Mouse (Mus musculus) gastrocnemius, adult 8-10 months (tissue): ENCODE results near the gene Six2. TPM values are rescaled to one million over a fixed set of nuclear protein-coding genes. Genes with fewer than 3 reads are reported as not detected.

Experiments used
- DNase-seq, 2 experiments: peaks; one replicate each; pipeline ENCODE4 v3.0.0; 2022; ENCODE audit warnings: low spot score in 2 of 2
- total RNA-seq, 4 experiments: library from RNA; stranded (reverse); gene quantifications; 2 replicates each; pipeline ENCODE4 v1.2.4; 2022

The Six2 gene
- total RNA-seq, 4 experiments from 2014 or later = 24.2 to 32.0 (median 27.8) TPM

DNA sequence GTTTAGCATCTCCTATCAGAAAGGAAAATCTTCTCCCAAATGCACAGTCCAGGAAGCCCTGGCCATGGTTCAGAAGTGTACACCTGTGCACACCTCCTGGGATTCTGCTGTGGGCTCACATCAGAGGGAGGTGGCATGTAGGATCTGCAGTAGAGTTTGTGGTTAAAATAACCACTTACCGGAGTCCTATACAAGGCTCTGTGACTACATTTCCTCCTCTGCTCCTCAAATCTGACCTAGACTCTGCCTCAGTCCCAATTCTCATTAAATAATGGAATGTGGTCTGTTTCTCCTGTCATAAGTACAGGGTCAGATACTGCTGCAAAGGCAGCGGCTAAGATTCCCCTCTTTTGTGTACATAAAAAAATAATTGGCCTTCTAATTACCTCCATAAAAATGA lies 23.9 kb downstream of the Six2 start:
- no peak for DNase-seq

DNA sequence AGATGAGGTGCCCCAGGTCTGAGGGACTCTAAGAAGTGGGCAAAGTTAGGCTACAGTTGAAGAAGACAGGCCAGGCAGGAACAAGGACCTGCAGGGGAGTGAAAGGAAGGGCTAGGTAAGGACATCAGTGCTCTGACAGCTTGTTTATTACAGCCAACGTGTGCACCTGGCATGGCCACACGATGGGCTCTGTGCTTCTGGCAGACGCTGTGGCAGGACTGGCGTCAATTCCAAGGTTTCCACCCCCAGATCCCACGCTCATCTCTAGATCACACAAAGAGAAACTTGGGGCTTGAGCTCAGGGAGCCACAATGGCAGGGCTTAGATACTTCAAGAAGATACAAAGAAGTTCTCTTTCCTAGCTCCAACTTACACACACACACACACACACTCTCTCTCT lies 26.6 kb downstream of the Six2 start:
- DNase-seq = no peak

GRCm38 (mm10) chr17:85660016-85660415 lies 28.1 kb downstream of the Six2 start:
- no peak for DNase-seq

DNA sequence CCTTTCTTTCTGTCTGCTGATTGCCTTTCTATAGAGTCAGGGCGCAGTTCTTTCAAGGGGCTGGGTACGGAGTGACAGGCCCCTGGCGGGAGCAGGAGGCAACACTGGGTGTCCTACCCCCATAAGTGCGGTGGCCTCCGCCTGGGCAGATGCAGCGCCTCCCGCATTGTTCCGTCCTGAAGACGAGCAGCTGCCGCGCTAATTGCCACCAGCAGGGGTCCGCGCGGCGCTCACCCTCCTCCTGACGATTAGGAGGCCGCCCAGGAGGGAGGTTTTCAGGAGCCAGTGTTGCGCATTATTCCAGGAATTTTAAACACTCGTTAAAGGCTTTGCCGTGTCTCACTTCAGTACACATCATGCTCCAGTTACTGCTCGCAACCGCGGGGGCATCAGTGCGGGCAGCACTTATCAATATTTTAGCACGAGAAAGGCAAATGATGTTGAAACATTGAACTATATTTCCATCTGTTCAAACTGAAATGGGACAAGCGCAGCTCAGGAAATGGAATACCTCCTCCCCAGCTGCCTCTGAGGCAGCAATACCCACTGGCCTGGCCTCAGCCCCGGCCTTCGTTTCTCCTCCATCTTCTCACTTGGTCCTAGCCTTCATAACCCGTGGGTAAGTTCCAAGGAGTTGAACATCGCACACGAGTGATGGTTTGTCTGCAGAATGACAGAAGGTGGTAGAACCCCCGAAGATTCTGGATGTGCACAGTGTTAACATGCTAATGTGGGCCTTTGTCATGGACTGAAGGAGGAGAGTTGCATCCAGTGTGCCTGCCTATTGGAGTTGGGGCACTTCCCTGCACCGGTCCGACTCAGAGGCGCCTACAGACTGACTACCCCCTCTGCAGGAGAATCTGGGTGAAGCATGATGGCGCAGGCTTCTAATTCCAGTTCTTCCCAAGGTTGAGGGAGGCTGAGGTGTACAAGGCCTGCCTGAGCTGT lies 42.1 kb downstream of the Six2 start:
- DNase-seq = no peak

DNA sequence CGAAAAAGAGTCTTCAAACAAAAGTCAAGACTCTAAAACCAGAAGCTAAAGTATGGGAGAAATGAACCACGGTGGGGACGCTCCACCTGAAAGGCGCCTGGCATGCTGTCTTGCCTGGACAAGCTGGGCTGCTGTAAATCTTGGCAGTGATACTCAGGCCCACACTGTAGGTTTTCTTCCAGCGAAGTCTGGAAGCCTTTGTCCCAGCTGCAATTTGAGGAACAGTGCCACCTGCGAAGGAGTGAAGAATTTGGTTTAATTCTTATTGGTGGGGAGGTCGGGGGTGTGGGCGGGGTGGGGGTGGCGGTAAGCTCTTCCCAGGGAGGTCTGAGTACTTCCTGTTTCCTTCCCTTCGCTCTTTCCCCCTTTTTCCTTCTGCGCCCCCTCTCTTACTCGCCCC lies 42.8 kb downstream of the Six2 start:
- DNase-seq = no peak

- DNase-seq = no peak
Observed at GRCm38 (mm10) chr17:85637876-85638275, 50.2 kb downstream of the Six2 start.

Other genes starting within 250 kb of the Six2 start
- gene Six3, start 74.7 kb downstream of the Six2 start, total RNA-seq = not detected